Mouse (Mus musculus) ES-Bruce4 (cell line): ENCODE data around the gene Tent4a.

ENCODE experiments used
- CTCF ChIP-seq: IDR thresholded peaks from one replicate; pipeline ENCODE4 v1.8.1; 2011; ENCODE audit warnings: low read depth, low read length
- POLR2A ChIP-seq: IDR thresholded peaks from one replicate; pipeline ENCODE4 v1.8.1; 2011; ENCODE audit warnings: low read length; ENCODE audit not compliant: insufficient read depth

GRCm38 (mm10) chr13:69583591-69583990 is 49.2 kb upstream of the Tent4a start:
- no peak for TF ChIP-seq CTCF
- no peak for TF ChIP-seq POLR2A
